Mouse (Mus musculus): ENCODE measurements around the gene Pde4dip.

DNA sequence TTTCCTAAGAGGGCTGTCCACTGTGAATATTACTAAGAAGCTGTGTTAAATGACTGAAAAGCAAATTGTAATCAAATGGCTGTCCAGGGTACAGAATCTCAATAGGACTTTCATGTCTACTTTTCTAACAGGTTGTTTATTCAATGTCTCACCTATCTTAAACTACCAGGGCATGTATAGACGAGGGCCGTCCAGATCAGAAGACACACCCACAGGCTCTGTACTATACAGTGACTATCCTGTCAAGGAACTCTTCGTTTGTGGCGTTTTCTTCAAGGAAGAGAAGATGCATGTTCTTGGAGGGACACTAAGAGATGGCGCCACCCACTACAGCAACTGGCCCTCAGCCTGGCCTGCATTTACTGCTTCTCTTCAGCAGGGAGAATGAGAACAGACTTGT, 152.9 kb downstream of the Pde4dip start:
- no peak for TF ChIP-seq POLR2A (IDR thresholded peaks at IDR 0.05; ENCODE audit: insufficient read depth, low read depth, low read length)
- TF ChIP-seq CTCF (IDR thresholded peaks at IDR 0.05) = no peak
